Mouse (Mus musculus): Measurements from ENCODE around the gene Frmd4a. TPM values are rescaled to one million over a fixed set of nuclear protein-coding genes. Genes with fewer than 3 reads are reported as not detected.
"Not testable (repeated sequence)": the region's sequence is repeated elsewhere in the genome, so short reads cannot be mapped to it uniquely, and the experiment has no call there.

Gene Frmd4a
- polyA plus RNA-seq, 1 experiment from 2014 or later, result 24.2 TPM

DNA sequence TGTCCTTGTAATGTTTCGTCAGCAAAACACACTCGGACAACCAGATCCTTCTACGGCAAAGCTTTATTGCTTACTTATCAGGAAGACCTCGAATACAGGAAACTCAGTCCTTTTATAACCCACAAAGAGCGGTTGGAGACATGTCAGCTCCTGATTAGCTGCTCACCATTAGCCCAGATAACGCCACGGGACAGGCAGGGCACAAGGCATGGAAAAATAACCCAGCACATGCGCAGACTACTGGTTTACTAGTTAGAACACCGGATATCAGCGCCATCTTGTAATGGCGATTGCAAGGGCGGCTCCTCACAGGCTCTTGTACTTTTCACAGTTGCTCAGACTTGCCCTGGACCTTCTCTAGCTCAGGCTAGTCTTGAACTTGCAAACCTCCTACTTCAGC is 241.3 kb downstream of the Frmd4a start:
- H3K4me3 ChIP-seq (ENCODE audit: inconsistent target); H3K36me3 ChIP-seq (ENCODE audit: inconsistent target); H3K79me2 ChIP-seq (ENCODE audit: inconsistent target); H3K27ac ChIP-seq: not testable (repeated sequence)
- WGBS (ENCODE audit: missing documents), result 94% methylated on average over 9 of the region's 12 CpGs

- no peaks in the 10 kb centered on the region for H3K79me2 ChIP-seq (ENCODE audit: inconsistent target)
- no peak overlapping the region for H3K27ac ChIP-seq
- 75% methylated on average over 10 of the region's 10 CpGs for WGBS (ENCODE audit: missing documents)
- no peak overlapping the region for H3K4me3 ChIP-seq (ENCODE audit: inconsistent target)
- H3K36me3 ChIP-seq (ENCODE audit: inconsistent target), result no peaks in the 10 kb centered on the region
These were observed 243.0 kb downstream of the Frmd4a start for GRCm38 (mm10) chr2:4260324-4261058.

DNA sequence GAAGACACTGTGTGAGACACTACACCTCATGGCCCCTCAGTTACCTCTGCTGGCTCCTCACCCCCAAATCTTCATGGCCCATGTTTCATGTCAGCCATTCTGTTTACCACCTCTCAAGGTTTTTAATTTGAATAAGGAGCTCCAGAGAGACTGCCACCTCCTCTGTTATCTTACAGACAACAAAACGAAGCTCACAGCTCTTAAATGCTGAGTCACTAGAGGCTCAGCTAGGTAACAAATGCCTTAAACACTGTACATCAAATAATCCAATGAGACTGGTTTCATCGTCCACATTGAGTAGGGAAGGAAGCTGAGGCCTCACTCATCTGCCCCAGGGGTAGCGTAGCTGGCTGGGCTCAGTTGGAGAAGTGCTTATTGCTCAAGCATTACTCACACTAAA is 245.2 kb downstream of the Frmd4a start:
- no peak overlapping the region for H3K27ac ChIP-seq
- H3K36me3 ChIP-seq (ENCODE audit: inconsistent target), result no peaks in the 10 kb centered on the region
- 37% methylated on average over 3 of the region's 3 CpGs for WGBS (ENCODE audit: missing documents)
- H3K79me2 ChIP-seq (ENCODE audit: inconsistent target), result no peaks in the 10 kb centered on the region
- no peak overlapping the region for H3K4me3 ChIP-seq (ENCODE audit: inconsistent target)

GRCm38 (mm10) chr2:4267377-4267776 is 249.9 kb downstream of the Frmd4a start:
- WGBS (ENCODE audit: missing documents), result 79% methylated on average over 7 of the region's 7 CpGs

DNA sequence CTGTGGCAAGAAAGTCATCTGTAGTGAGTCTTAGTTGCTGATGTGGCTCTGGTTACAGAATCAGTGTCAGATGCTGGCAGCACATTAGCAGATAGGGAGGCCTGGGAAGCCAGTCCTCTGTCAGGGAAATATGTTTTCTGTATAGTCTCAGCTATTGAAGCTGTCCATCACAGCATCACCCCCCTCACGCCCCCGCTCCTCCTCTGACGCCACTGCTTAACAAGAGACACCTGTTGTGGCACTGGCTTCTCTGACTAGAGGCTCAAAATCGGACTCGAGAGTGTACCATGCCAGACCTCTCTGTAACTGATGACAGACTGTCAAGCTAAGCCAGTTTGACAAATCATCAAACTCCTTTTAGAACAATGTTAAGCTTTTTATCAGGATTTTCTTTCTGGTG is 265.3 kb downstream of the Frmd4a start:
- H3K79me2 ChIP-seq (ENCODE audit: inconsistent target), result no peaks in the 10 kb centered on the region
- no peaks in the 10 kb centered on the region for H3K36me3 ChIP-seq (ENCODE audit: inconsistent target)
- H3K4me3 ChIP-seq (ENCODE audit: inconsistent target), result no peak overlapping the region
- no peak overlapping the region for H3K27ac ChIP-seq
- 93% methylated on average over 5 of the region's 5 CpGs for WGBS (ENCODE audit: missing documents)

More at GRCm38 (mm10) chr2:4267377-4267776, 249.9 kb downstream of the Frmd4a start:
- no peaks in the 10 kb centered on the region for H3K79me2 ChIP-seq (ENCODE audit: inconsistent target)
- no peaks in the 10 kb centered on the region for H3K36me3 ChIP-seq (ENCODE audit: inconsistent target)
- H3K27ac ChIP-seq, result no peak overlapping the region
- H3K4me3 ChIP-seq (ENCODE audit: inconsistent target), result no peak overlapping the region

- 27% methylated on average over 4 of the region's 4 CpGs for WGBS (ENCODE audit: missing documents)
- H3K36me3 ChIP-seq (ENCODE audit: inconsistent target), result no peaks in the 10 kb centered on the region
- H3K4me3 ChIP-seq (ENCODE audit: inconsistent target), result no peak overlapping the region
- H3K79me2 ChIP-seq (ENCODE audit: inconsistent target), result no peaks in the 10 kb centered on the region
- no peak overlapping the region for H3K27ac ChIP-seq
These were observed 268.3 kb downstream of the Frmd4a start for GRCm38 (mm10) chr2:4285693-4286291.

GRCm38 (mm10) chr2:4286390-4286901 is 268.9 kb downstream of the Frmd4a start:
- Histone ChIP-seq H3K79me2 (ENCODE audit: inconsistent target) (no peaks in the 10 kb centered on the region), H3K36me3 (ENCODE audit: inconsistent target) (no peaks in the 10 kb centered on the region), H3K4me3 (ENCODE audit: inconsistent target) (no peak overlapping the region), H3K27ac (no peak overlapping the region)
- 85% methylated on average over 7 of the region's 8 CpGs for WGBS (ENCODE audit: missing documents)

GRCm38 (mm10) chr2:4290475-4290874 is 273.0 kb downstream of the Frmd4a start:
- WGBS (ENCODE audit: missing documents), result 33% methylated on average over 2 of the region's 2 CpGs
- Histone ChIP-seq H3K27ac (no peak overlapping the region), H3K4me3 (ENCODE audit: inconsistent target) (no peak overlapping the region), H3K36me3 (ENCODE audit: inconsistent target) (no peaks in the 10 kb centered on the region), H3K79me2 (ENCODE audit: inconsistent target) (no peaks in the 10 kb centered on the region)

GRCm38 (mm10) chr2:4291100-4291499 is 273.6 kb downstream of the Frmd4a start:
- no peaks in the 10 kb centered on the region for H3K36me3 ChIP-seq (ENCODE audit: inconsistent target)
- WGBS (ENCODE audit: missing documents), result 59% methylated on average over 2 of the region's 2 CpGs
- H3K79me2 ChIP-seq (ENCODE audit: inconsistent target), result no peaks in the 10 kb centered on the region
- H3K27ac ChIP-seq, result no peak overlapping the region
- no peak overlapping the region for H3K4me3 ChIP-seq (ENCODE audit: inconsistent target)

DNA sequence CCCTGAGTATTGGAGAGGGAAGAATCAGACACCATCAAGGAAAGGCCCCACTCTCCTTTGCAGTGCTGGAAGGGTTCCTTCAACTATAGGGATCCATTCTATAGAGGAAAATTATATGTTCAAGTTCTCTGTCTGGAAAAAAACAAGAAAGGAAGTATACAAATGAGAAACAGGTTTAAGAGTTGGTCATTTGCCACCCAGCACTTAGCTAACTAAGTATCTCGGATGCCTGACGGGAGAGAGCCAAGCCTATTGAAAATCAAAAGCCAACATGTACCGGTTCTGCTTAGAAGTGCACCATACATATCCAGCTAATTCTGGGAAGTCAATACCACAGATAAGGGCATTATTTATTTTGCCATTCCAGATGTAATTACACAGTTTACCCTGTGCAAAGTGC is 274.2 kb downstream of the Frmd4a start:
- Histone ChIP-seq H3K36me3 (ENCODE audit: inconsistent target) (no peaks in the 10 kb centered on the region), H3K27ac (no peak overlapping the region), H3K4me3 (ENCODE audit: inconsistent target) (no peak overlapping the region), H3K79me2 (ENCODE audit: inconsistent target) (no peaks in the 10 kb centered on the region)
- 96% methylated on average over 3 of the region's 3 CpGs for WGBS (ENCODE audit: missing documents)

GRCm38 (mm10) chr2:4293726-4294125 is 276.2 kb downstream of the Frmd4a start:
- Histone ChIP-seq H3K36me3 (ENCODE audit: inconsistent target) (no peaks in the 10 kb centered on the region), H3K27ac (no peak overlapping the region), H3K79me2 (ENCODE audit: inconsistent target) (no peaks in the 10 kb centered on the region), H3K4me3 (ENCODE audit: inconsistent target) (no peak overlapping the region)
- WGBS (ENCODE audit: missing documents), result 90% methylated on average over 1 of the region's 1 CpGs

DNA sequence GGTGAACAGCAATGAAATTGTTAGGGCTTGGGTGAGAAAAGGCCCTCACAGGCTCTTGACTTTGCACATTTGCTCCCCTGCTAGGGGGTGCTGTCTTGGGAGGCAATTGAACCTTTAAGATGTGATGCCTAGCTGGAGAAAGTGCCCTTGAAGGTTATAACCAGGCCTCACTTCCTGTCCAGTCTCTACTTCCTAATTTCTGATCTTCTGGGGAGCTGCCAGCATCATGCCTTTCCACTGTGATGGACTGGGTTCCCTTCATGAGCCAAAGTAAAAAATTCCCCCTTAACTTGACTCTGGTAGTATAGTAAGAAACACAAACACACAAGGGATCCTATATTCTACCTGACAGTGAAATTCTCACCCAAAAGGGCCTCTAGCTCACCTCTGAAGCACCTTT is 278.1 kb downstream of the Frmd4a start:
- Histone ChIP-seq H3K27ac (no peak overlapping the region), H3K79me2 (ENCODE audit: inconsistent target) (no peaks in the 10 kb centered on the region), H3K36me3 (ENCODE audit: inconsistent target) (no peaks in the 10 kb centered on the region), H3K4me3 (ENCODE audit: inconsistent target) (no peak overlapping the region)

DNA sequence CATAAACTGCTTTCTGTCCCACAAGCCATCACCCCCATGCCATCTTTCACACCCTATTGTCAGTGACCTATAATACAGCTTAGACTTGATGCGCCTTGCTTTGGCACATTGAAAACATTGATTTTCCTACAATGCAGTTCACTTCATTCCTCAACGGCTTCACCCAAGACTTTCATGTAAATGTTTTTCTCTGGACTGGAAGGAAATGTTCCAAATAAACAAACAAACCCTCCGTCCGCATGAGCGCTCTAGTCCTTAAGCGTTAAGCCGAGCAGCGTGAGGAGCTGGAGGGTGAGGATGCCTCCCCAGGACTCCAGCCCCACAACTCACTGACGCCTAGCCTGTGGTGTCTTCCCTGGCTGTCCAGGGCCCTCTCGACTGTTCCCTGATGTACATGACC is 279.4 kb downstream of the Frmd4a start:
- 94% methylated on average over 10 of the region's 10 CpGs for WGBS (ENCODE audit: missing documents)
- Histone ChIP-seq H3K79me2 (ENCODE audit: inconsistent target) (no peaks in the 10 kb centered on the region), H3K36me3 (ENCODE audit: inconsistent target) (no peaks in the 10 kb centered on the region), H3K27ac (no peak overlapping the region), H3K4me3 (ENCODE audit: inconsistent target) (no peak overlapping the region)

- Histone ChIP-seq H3K27ac (no peak overlapping the region), H3K36me3 (ENCODE audit: inconsistent target) (no peaks in the 10 kb centered on the region), H3K79me2 (ENCODE audit: inconsistent target) (no peaks in the 10 kb centered on the region), H3K4me3 (ENCODE audit: inconsistent target) (no peak overlapping the region)
- 50% methylated on average over 19 of the region's 19 CpGs for WGBS (ENCODE audit: missing documents)
These were observed 281.1 kb downstream of the Frmd4a start for GRCm38 (mm10) chr2:4298325-4299215.

- 83% methylated on average over 10 of the region's 12 CpGs for WGBS (ENCODE audit: missing documents)
These were observed 282.1 kb downstream of the Frmd4a start for GRCm38 (mm10) chr2:4299593-4299992.

More at GRCm38 (mm10) chr2:4299593-4299992, 282.1 kb downstream of the Frmd4a start:
- Histone ChIP-seq H3K79me2 (ENCODE audit: inconsistent target) (no peaks in the 10 kb centered on the region), H3K27ac (no peak overlapping the region), H3K36me3 (ENCODE audit: inconsistent target) (no peaks in the 10 kb centered on the region), H3K4me3 (ENCODE audit: inconsistent target) (no peak overlapping the region)
